Mouse (Mus musculus) frontal cortex, postnatal 10 days (tissue): ENCODE measurements around the gene Obsl1.

Source experiments
- DNase-seq, 2 experiments: peaks; one replicate each; pipeline ENCODE4 v3.0.0; 2022; ENCODE audit warnings: low spot score in 2 of 2, mixed read lengths in 1 of 2

The Obsl1 gene

GRCm38 (mm10) chr1:75487040-75487404 is 19.2 kb downstream of the Obsl1 start:
- DNase-seq: no peak

GRCm38 (mm10) chr1:75486561-75486960 is 19.7 kb downstream of the Obsl1 start:
- DNase-seq: no peak

GRCm38 (mm10) chr1:75480735-75481134 is 25.5 kb downstream of the Obsl1 start:
- no peak for DNase-seq

GRCm38 (mm10) chr1:75480036-75480435 is 26.2 kb downstream of the Obsl1 start:
- no peak for DNase-seq

- DNase-seq: no peak
These were observed 26.6 kb downstream of the Obsl1 start for GRCm38 (mm10) chr1:75479635-75479989.

GRCm38 (mm10) chr1:75478916-75479634 is 27.2 kb downstream of the Obsl1 start, which contains the start of the genes Chpf and Tmem198:
TSS of gene Chpf (minus strand) at chr1:75479307.
TSS of gene Tmem198 (plus strand) at chr1:75479532.
- peak; percentile 97 to 98 for DNase-seq

- no peak for DNase-seq
These were observed 27.8 kb downstream of the Obsl1 start for GRCm38 (mm10) chr1:75478497-75478896.

GRCm38 (mm10) chr1:75477966-75478290 is 28.3 kb downstream of the Obsl1 start:
- no peak for DNase-seq

GRCm38 (mm10) chr1:75477264-75477965 is 28.8 kb downstream of the Obsl1 start:
- DNase-seq: peak in 1 of 2 experiments; percentile 78

GRCm38 (mm10) chr1:75476441-75476840 is 29.8 kb downstream of the Obsl1 start:
- no peak for DNase-seq

- no peak for DNase-seq
These were observed 36.9 kb downstream of the Obsl1 start for GRCm38 (mm10) chr1:75469287-75469825.

GRCm38 (mm10) chr1:75467215-75467927 is 38.9 kb downstream of the Obsl1 start:
- DNase-seq: peak in 1 of 2 experiments; percentile 77

- no peak for DNase-seq
These were observed 42.5 kb downstream of the Obsl1 start for GRCm38 (mm10) chr1:75463652-75464204.

GRCm38 (mm10) chr1:75462636-75463035 is 43.6 kb downstream of the Obsl1 start:
- no peak for DNase-seq

GRCm38 (mm10) chr1:75460297-75460696 is 46.0 kb downstream of the Obsl1 start:
- DNase-seq: no peak

GRCm38 (mm10) chr1:75458789-75459684 is 47.2 kb downstream of the Obsl1 start:
- peak in 1 of 2 experiments; percentile 47 for DNase-seq

- peak in 1 of 2 experiments; percentile 51 for DNase-seq
These were observed 48.0 kb downstream of the Obsl1 start for GRCm38 (mm10) chr1:75458025-75458788.

GRCm38 (mm10) chr1:75457710-75458024 is 48.6 kb downstream of the Obsl1 start:
- DNase-seq: no peak

GRCm38 (mm10) chr1:75456746-75457564 is 49.3 kb downstream of the Obsl1 start:
- no peak for DNase-seq

GRCm38 (mm10) chr1:75455948-75456347 is 50.3 kb downstream of the Obsl1 start:
- no peak for DNase-seq
